Mouse (Mus musculus) bone marrow, adult 2 months (tissue): ENCODE measurements around the gene Hdlbp.

Experiments used
- CTCF ChIP-seq: fragments of 200-500 bp; IDR thresholded peaks from 2 replicates; pipeline ENCODE4 v1.5.1; 2011; ENCODE audit warnings: low read length, control low read depth; ENCODE audit not compliant: control insufficient read depth, insufficient read depth
- POLR2A ChIP-seq: fragments of 200-500 bp; IDR thresholded peaks from 2 replicates; pipeline ENCODE4 v1.6.1; 2011; ENCODE audit warnings: low read depth, mild to moderate bottlenecking, control low read depth, low read length, borderline replicate concordance; ENCODE audit not compliant: control insufficient read depth

GRCm38 (mm10) chr1:93513221-93513620 lies 34.6 kb upstream of the Hdlbp start:
- TF ChIP-seq CTCF (no peak), POLR2A (no peak)
